Mouse (Mus musculus) C2C12 (cell line): ENCODE results near the gene Prmt7. TPM values are rescaled to one million over a fixed set of nuclear protein-coding genes. Genes with fewer than 3 reads are reported as not detected.

Experiments
- H3K27me3 ChIP-seq: one replicate; pipeline ENCODE4 v1.6.1; 2011; ENCODE audit not compliant: control insufficient read depth, insufficient read depth, insufficient read length
- H3K36me3 ChIP-seq: one replicate; pipeline ENCODE4 v1.6.1; 2011; ENCODE audit not compliant: control insufficient read depth, insufficient read depth
- H3K4me3 ChIP-seq: one replicate; pipeline ENCODE4 v1.5.1; 2011; ENCODE audit warnings: mild to moderate bottlenecking, control low read depth; ENCODE audit not compliant: poor library complexity, insufficient read depth, severe bottlenecking
- H3K79me2 ChIP-seq: one replicate; pipeline ENCODE4 v1.6.1; 2011; ENCODE audit not compliant: control insufficient read depth, insufficient read depth
- H3K79me3 ChIP-seq: one replicate; pipeline ENCODE4 v1.6.1; 2011; ENCODE audit warnings: low read depth, control low read depth
- H3ac ChIP-seq: one replicate; pipeline ENCODE3; 2011; ENCODE audit warnings: low read depth; ENCODE audit not compliant: control insufficient read depth, insufficient read length
- CEBPB ChIP-seq: IDR thresholded peaks from one replicate; pipeline ENCODE4 v1.6.1; 2011; ENCODE audit warnings: low read depth, mild to moderate bottlenecking, control low read depth, moderate library complexity
- CTCF ChIP-seq: IDR thresholded peaks from one replicate; pipeline ENCODE4 v1.5.1; 2011; ENCODE audit not compliant: control insufficient read depth, insufficient read depth, insufficient read length
- FOSL1 ChIP-seq: IDR thresholded peaks from one replicate; pipeline ENCODE4 v1.8.0; 2011; ENCODE audit warnings: mild to moderate bottlenecking, low read length; ENCODE audit not compliant: poor library complexity, insufficient read depth, severe bottlenecking
- MAX ChIP-seq: IDR thresholded peaks from one replicate; pipeline ENCODE4 v1.6.1; 2011; ENCODE audit warnings: mild to moderate bottlenecking, control low read depth
- MYOD1 ChIP-seq: IDR thresholded peaks from one replicate; pipeline ENCODE4 v1.6.1; 2011; ENCODE audit warnings: low read depth; ENCODE audit not compliant: control insufficient read depth, insufficient read length
- MYOG ChIP-seq: IDR thresholded peaks from one replicate; pipeline ENCODE4 v1.6.1; 2011; ENCODE audit not compliant: control insufficient read depth, insufficient read length; ENCODE audit errors: extremely low read depth
- USF1 ChIP-seq: IDR thresholded peaks from one replicate; pipeline ENCODE4 v1.6.1; 2011; ENCODE audit warnings: low read depth, mild to moderate bottlenecking, control low read depth, moderate library complexity
- polyA plus RNA-seq: library from polyadenylated mRNA; unstranded; fragments of >200 nt; fragmentation: generic; extraction: Trizol; gene quantifications from one replicate; pipeline ENCODE4 v1.2.1, GENCODE M21; 2012; ENCODE audit warnings: missing spikeins

Prmt7 gene
- polyA plus RNA-seq, 1 experiment = 40.3 TPM

GRCm38 (mm10) chr8:106287445-106287844, 76.7 kb downstream of the Prmt7 start:
- H3K4me3 ChIP-seq = no peak overlapping the region
- no peak overlapping the region for H3ac ChIP-seq
- TF ChIP-seq CTCF = no peak
- no peak for TF ChIP-seq MYOG
- TF ChIP-seq FOSL1 = no peak
- no peak for TF ChIP-seq MYOD1
- TF ChIP-seq CEBPB = no peak
- no peak for TF ChIP-seq USF1
- TF ChIP-seq MAX = no peak
- peaks cover 68% of the 10 kb centered on the region for H3K27me3 ChIP-seq
- no peaks in the 10 kb centered on the region for H3K79me2 ChIP-seq
- no peaks in the 10 kb centered on the region for H3K36me3 ChIP-seq
- H3K79me3 ChIP-seq = no peaks in the 10 kb centered on the region

GRCm38 (mm10) chr8:106288732-106289131, 78.0 kb downstream of the Prmt7 start:
- Histone ChIP-seq H3K79me3 (no peaks in the 10 kb centered on the region), H3K27me3 (peaks cover 58% of the 10 kb centered on the region), H3K36me3 (no peaks in the 10 kb centered on the region), H3K79me2 (no peaks in the 10 kb centered on the region), H3K4me3 (no peak overlapping the region), H3ac (no peak overlapping the region)
- no peak for TF ChIP-seq FOSL1
- TF ChIP-seq MYOG = no peak
- TF ChIP-seq MAX = no peak
- no peak for TF ChIP-seq USF1
- TF ChIP-seq MYOD1 = no peak
- no peak for TF ChIP-seq CEBPB
- no peak for TF ChIP-seq CTCF

GRCm38 (mm10) chr8:106289464-106289863, 78.7 kb downstream of the Prmt7 start:
- Histone ChIP-seq H3K4me3 (no peak overlapping the region), H3K27me3 (peaks cover 58% of the 10 kb centered on the region), H3ac (no peak overlapping the region), H3K36me3 (no peaks in the 10 kb centered on the region), H3K79me2 (no peaks in the 10 kb centered on the region), H3K79me3 (no peaks in the 10 kb centered on the region)
- TF ChIP-seq CEBPB (no peak), MYOD1 (no peak), MAX (no peak), MYOG (no peak), FOSL1 (no peak), CTCF (no peak), USF1 (no peak)

GRCm38 (mm10) chr8:106292484-106293396, 82.0 kb downstream of the Prmt7 start:
- peaks cover 55% of the 10 kb centered on the region for H3K27me3 ChIP-seq
- H3K36me3 ChIP-seq = no peaks in the 10 kb centered on the region
- H3K79me3 ChIP-seq = no peaks in the 10 kb centered on the region
- TF ChIP-seq FOSL1 = no peak
- TF ChIP-seq CEBPB = no peak
- no peak for TF ChIP-seq MYOG
- TF ChIP-seq MYOD1 = no peak
- no peak for TF ChIP-seq MAX
- no peak for TF ChIP-seq CTCF
- no peak for TF ChIP-seq USF1
- H3ac ChIP-seq = no peak overlapping the region
- no peak overlapping the region for H3K4me3 ChIP-seq
- H3K79me2 ChIP-seq = no peaks in the 10 kb centered on the region

GRCm38 (mm10) chr8:106298261-106298660, 87.5 kb downstream of the Prmt7 start:
- H3K79me2 ChIP-seq = no peaks in the 10 kb centered on the region
- TF ChIP-seq CTCF (no peak), MYOD1 (no peak), FOSL1 (no peak), USF1 (no peak), MAX (no peak), MYOG (no peak), CEBPB (no peak)
- peaks cover 44% of the 10 kb centered on the region for H3K27me3 ChIP-seq

More at GRCm38 (mm10) chr8:106298261-106298660, 87.5 kb downstream of the Prmt7 start:
- Histone ChIP-seq H3K36me3 (no peaks in the 10 kb centered on the region), H3ac (no peak overlapping the region), H3K79me3 (no peaks in the 10 kb centered on the region), H3K4me3 (no peak overlapping the region)
